Mouse (Mus musculus) MN1 (cell line): Measurements from ENCODE around the gene Wdr24.

Experiments
- DNase-seq: peaks from one replicate; pipeline ENCODE4 v3.0.0-alpha.2; 2016; ENCODE audit warnings: low spot score

Wdr24 gene

GRCm38 (mm10) chr17:25877741-25878610, 54.5 kb downstream of the Wdr24 start:
- DNase-seq = no peak
